Mouse (Mus musculus) MEL (cell line): ENCODE data around the gene Ppp4r2. TPM values are rescaled to one million over a fixed set of nuclear protein-coding genes. Genes with fewer than 3 reads are reported as not detected.

Experiments
- DNase-seq: peaks from one replicate; pipeline ENCODE4 v3.0.0; 2011; ENCODE audit warnings: low read depth, low spot score
- H3K27ac ChIP-seq: 2 replicates; pipeline ENCODE4 v1.5.1; 2012; ENCODE audit warnings: low read depth, mild to moderate bottlenecking, control low read depth, low read length, moderate library complexity; ENCODE audit not compliant: control insufficient read depth
- H3K27me3 ChIP-seq, 2 experiments: fragments of 150-350 bp in 1 of 2; sonication (generic) in 1 of 2; 2 replicates each; pipeline ENCODE4 v1.6.1; 2012; ENCODE audit warnings: low read length in 2 of 2, mild to moderate bottlenecking in 2 of 2, improper control_type of control experiment in 1 of 2, moderate library complexity in 1 of 2; ENCODE audit not compliant: insufficient read depth in 2 of 2, control insufficient read depth in 1 of 2
- H3K36me3 ChIP-seq, 2 experiments: 2 replicates each; pipeline ENCODE4 v1.6.1; 2012 to 2014; ENCODE audit warnings: low read length in 2 of 2, improper control_type of control experiment in 1 of 2, inconsistent platforms in 1 of 2, mild to moderate bottlenecking in 1 of 2; ENCODE audit not compliant: insufficient read depth in 2 of 2, control insufficient read depth in 1 of 2
- H3K4me1 ChIP-seq, 2 experiments: fragments of 150-350 bp in 1 of 2; sonication (generic) in 1 of 2; 2 replicates each; pipeline ENCODE4 v1.6.1; 2012; ENCODE audit warnings: low read length in 2 of 2, improper control_type of control experiment in 1 of 2, mild to moderate bottlenecking in 1 of 2; ENCODE audit not compliant: insufficient read depth in 2 of 2, control insufficient read depth in 1 of 2
- H3K4me3 ChIP-seq, 2 experiments: fragments of 150-350 bp in 1 of 2; sonication (generic) in 1 of 2; 2 replicates each; pipeline ENCODE4 v1.5.1; 2012; ENCODE audit warnings: low read depth in 2 of 2, low read length in 2 of 2, mild to moderate bottlenecking in 2 of 2, moderate library complexity in 2 of 2, control low read depth in 1 of 2, improper control_type of control experiment in 1 of 2; ENCODE audit not compliant: control insufficient read depth in 1 of 2, insufficient read depth in 1 of 2
- H3K79me2 ChIP-seq: 2 replicates; pipeline ENCODE4 v1.6.1; 2012; ENCODE audit warnings: mild to moderate bottlenecking, low read length, moderate library complexity; ENCODE audit not compliant: control insufficient read depth, poor library complexity, insufficient read depth
- H3K9ac ChIP-seq: 2 replicates; pipeline ENCODE4 v1.6.1; 2012; ENCODE audit warnings: low read depth, mild to moderate bottlenecking, control low read depth, low read length, moderate library complexity; ENCODE audit not compliant: control insufficient read depth, poor library complexity, severe bottlenecking
- H3K9me3 ChIP-seq: fragments of 150-350 bp; sonication (generic); replicated peaks from 2 replicates; pipeline ENCODE4 v1.6.1; 2012; ENCODE audit warnings: mild to moderate bottlenecking, low read length, improper control_type of control experiment, moderate library complexity; ENCODE audit not compliant: insufficient read depth
- BHLHE40 ChIP-seq: IDR thresholded peaks from 2 replicates; pipeline ENCODE4 v1.6.1; 2012; ENCODE audit warnings: low read depth, mild to moderate bottlenecking, inconsistent platforms, low read length, improper control_type of control experiment, borderline replicate concordance
- CHD1 ChIP-seq: IDR thresholded peaks from 2 replicates; pipeline ENCODE4 v1.6.1; 2012; ENCODE audit warnings: low read depth, mild to moderate bottlenecking, inconsistent platforms, low read length, improper control_type of control experiment
- CHD2 ChIP-seq: IDR thresholded peaks from 2 replicates; pipeline ENCODE4 v1.6.1; 2011; ENCODE audit warnings: low read length, improper control_type of control experiment
- CTCF ChIP-seq, 3 experiments: IDR thresholded peaks in 2 of 3; conservative IDR thresholded peaks in 1 of 3; 2 replicates each; pipeline ENCODE4 v1.5.1; 2011 to 2012; ENCODE audit warnings: low read length in 3 of 3, low read depth in 2 of 3, mild to moderate bottlenecking in 2 of 3, improper control_type of control experiment in 1 of 3, inconsistent platforms in 1 of 3, mixed read lengths in 1 of 3, moderate library complexity in 1 of 3; ENCODE audit not compliant: control insufficient read depth in 1 of 3, insufficient read depth in 1 of 3, poor library complexity in 1 of 3, severe bottlenecking in 1 of 3
- EP300 ChIP-seq, 2 experiments: IDR thresholded peaks; 2 replicates each; pipeline ENCODE4 v1.6.1; 2011; ENCODE audit warnings: improper control_type of control experiment in 2 of 2, low read length in 2 of 2, low read depth in 1 of 2, mild to moderate bottlenecking in 1 of 2
- ETS1 ChIP-seq: IDR thresholded peaks from 2 replicates; pipeline ENCODE4 v1.6.1; 2012; ENCODE audit warnings: low read depth, mild to moderate bottlenecking, inconsistent platforms, low read length, improper control_type of control experiment, moderate library complexity
- HCFC1 ChIP-seq: IDR thresholded peaks from 2 replicates; pipeline ENCODE4 v1.6.1; 2012; ENCODE audit warnings: low read depth, mild to moderate bottlenecking, inconsistent platforms, low read length, improper control_type of control experiment, moderate library complexity
- JUND ChIP-seq: IDR thresholded peaks from 2 replicates; pipeline ENCODE4 v1.6.1; 2011; ENCODE audit warnings: low read depth, mild to moderate bottlenecking, improper control_type of control experiment, low read length
- MAZ ChIP-seq: IDR thresholded peaks from 2 replicates; pipeline ENCODE4 v1.6.1; 2012; ENCODE audit warnings: low read depth, mild to moderate bottlenecking, inconsistent platforms, low read length, improper control_type of control experiment
- MXI1 ChIP-seq: IDR thresholded peaks from 2 replicates; pipeline ENCODE4 v1.6.1; 2011; ENCODE audit warnings: mild to moderate bottlenecking, low read depth, low read length, improper control_type of control experiment
- MYB ChIP-seq: IDR thresholded peaks from 2 replicates; pipeline ENCODE4 v1.6.1; 2011; ENCODE audit warnings: mild to moderate bottlenecking, low read depth, low read length, improper control_type of control experiment
- MYC ChIP-seq: IDR thresholded peaks from 2 replicates; pipeline ENCODE4 v1.6.1; 2011; ENCODE audit warnings: low read depth, mild to moderate bottlenecking, low read length, improper control_type of control experiment, moderate library complexity
- NELFE ChIP-seq: IDR thresholded peaks from 2 replicates; pipeline ENCODE4 v1.6.1; 2011; ENCODE audit warnings: low read depth, low read length, improper control_type of control experiment
- NRF1 ChIP-seq: IDR thresholded peaks from 2 replicates; pipeline ENCODE4 v1.6.1; 2014; ENCODE audit warnings: low read depth, mild to moderate bottlenecking, inconsistent platforms, low read length, improper control_type of control experiment, moderate library complexity; ENCODE audit not compliant: poor library complexity, insufficient read depth, severe bottlenecking
- POLR2A ChIP-seq, 2 experiments: IDR thresholded peaks; 2 replicates each; pipeline ENCODE4 v1.6.1; 2011 to 2012; ENCODE audit warnings: low read length in 2 of 2, mild to moderate bottlenecking in 2 of 2, control low read depth in 1 of 2, improper control_type of control experiment in 1 of 2, low read depth in 1 of 2, moderate library complexity in 1 of 2; ENCODE audit not compliant: control insufficient read depth in 1 of 2, insufficient read depth in 1 of 2, poor library complexity in 1 of 2
- POLR2AphosphoS2 ChIP-seq: IDR thresholded peaks from 2 replicates; pipeline ENCODE4 v1.6.1; 2011; ENCODE audit warnings: low read length, improper control_type of control experiment
- POLR2AphosphoS5 ChIP-seq: IDR thresholded peaks from 2 replicates; pipeline ENCODE4 v1.6.1; 2012; ENCODE audit warnings: low read depth, borderline replicate concordance, mild to moderate bottlenecking, inconsistent platforms, low read length, moderate library complexity, mixed read lengths
- RAD21 ChIP-seq: IDR thresholded peaks from 2 replicates; pipeline ENCODE4 v1.6.1; 2011; ENCODE audit warnings: mild to moderate bottlenecking, low read depth, low read length, improper control_type of control experiment
- TBP ChIP-seq: IDR thresholded peaks from 2 replicates; pipeline ENCODE4 v1.8.0; 2011; ENCODE audit warnings: low read depth, low read length, improper control_type of control experiment
- TCF12 ChIP-seq: IDR thresholded peaks from 2 replicates; pipeline ENCODE4 v1.6.1; 2014; ENCODE audit warnings: low read depth, mild to moderate bottlenecking, inconsistent platforms, low read length, improper control_type of control experiment, moderate library complexity
- UBTF ChIP-seq: IDR thresholded peaks from 2 replicates; pipeline ENCODE4 v1.6.1; 2012; ENCODE audit warnings: low read depth, mild to moderate bottlenecking, inconsistent platforms, low read length, improper control_type of control experiment, moderate library complexity, borderline replicate concordance; ENCODE audit not compliant: insufficient read depth
- ZC3H11A ChIP-seq: IDR thresholded peaks from 2 replicates; pipeline ENCODE4 v1.6.1; 2012; ENCODE audit warnings: low read depth, mild to moderate bottlenecking, inconsistent platforms, low read length, improper control_type of control experiment
- ZNF384 ChIP-seq: IDR thresholded peaks from 2 replicates; pipeline ENCODE4 v1.6.1; 2012; ENCODE audit warnings: low read depth, mild to moderate bottlenecking, inconsistent platforms, low read length, improper control_type of control experiment
- polyA plus RNA-seq, 2 experiments: library from polyadenylated mRNA; stranded (reverse) in 1 of 2; unstranded in 1 of 2; fragments of >175 nt in 1 of 2; fragments of >200 nt in 1 of 2; gene quantifications; 2 replicates each; pipeline versions ENCODE4 v1.2.1 to v1.2.4; 2012; ENCODE audit warnings: low replicate concordance in 2 of 2, low read depth in 1 of 2; ENCODE audit not compliant: insufficient read length in 2 of 2, insufficient read depth in 1 of 2, missing spikeins in 1 of 2
- total RNA-seq: library from RNA; depleted of rRNA; stranded (reverse); fragments of 300-350 nt; gene quantifications from 2 replicates; pipeline ENCODE4 v1.2.3, GENCODE M21; 2012; rRNA removed

The Ppp4r2 gene
- total RNA-seq: 55.6 and 57.1 TPM in 2 replicates
- 10 to 100 TPM in 1 of 2 experiments, not detected in 1; 61.4 TPM for polyA plus RNA-seq

DNA sequence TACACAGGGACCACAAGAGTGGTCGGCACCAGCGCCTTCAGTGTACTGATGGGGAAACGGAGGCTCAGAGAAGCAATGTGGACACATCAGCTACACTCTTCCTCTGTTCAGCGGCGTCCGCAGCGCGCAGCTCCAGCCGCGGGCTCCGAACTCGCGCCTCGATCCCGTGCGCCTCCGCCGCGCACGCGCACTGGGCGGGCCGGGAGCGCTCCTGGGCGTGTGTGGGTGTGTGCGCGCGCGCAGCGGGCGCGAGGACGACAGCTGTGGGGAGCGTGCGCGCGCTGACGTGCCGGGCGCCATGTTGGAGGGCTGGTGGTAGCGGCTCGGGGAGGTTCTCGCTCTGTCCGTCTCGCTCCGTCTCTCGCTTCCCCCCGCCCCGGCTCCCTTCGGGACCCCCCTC lies at the start of gene Ppp4r2:
Ppp4r2 (plus strand) TSS at position 268 of the 400 bp plus-strand sequence.
- DNase-seq: peak; percentile 91
- Histone ChIP-seq H3K79me2 (peaks cover 37% of the 10 kb centered on the region), H3K36me3 (peaks cover 26 to 33% of the 10 kb centered on the region in 2 experiments), H3K4me1 (peaks cover 0 to 20% of the 10 kb centered on the region in 2 experiments; a peak in 2 of 4 replicates), H3K4me3 (peak within 1 kb of the TSS; percentile 94 to 100), H3K27ac (peak within 1 kb of the TSS; percentile 78), H3K27me3 (no peaks in the 10 kb centered on the region), H3K9me3 (no peaks in the 10 kb centered on the region), H3K9ac (peak within 1 kb of the TSS; percentile 99)
- TF ChIP-seq MYB: no peak
- TF ChIP-seq POLR2AphosphoS5: no peak
- TF ChIP-seq NELFE: 0 out of 2 replicates have a peak, but pooled peaks have one; percentile 29
- TF ChIP-seq ZNF384: no peak
- peak; percentile 61 for TF ChIP-seq MXI1
- TF ChIP-seq NRF1: peak; percentile 86
- peak; percentile 35; the same call in 1 of the 2 replicates for TF ChIP-seq TBP
- TF ChIP-seq POLR2A (IDR thresholded peaks at IDR 0.05; ENCODE audit: control insufficient read depth in 1 of 2, insufficient read depth in 1 of 2, low read depth in 1 of 2, low read length in 2 of 2, poor library complexity in 1 of 2): peak in 1 of 2 experiments; percentile 49; a peak in 1 of 4 replicates
- TF ChIP-seq BHLHE40: no peak; the same call in 1 of the 2 replicates
- TF ChIP-seq ETS1: no peak
- 0 out of 2 replicates have a peak, but pooled peaks have one; percentile 19 for TF ChIP-seq HCFC1

DNA sequence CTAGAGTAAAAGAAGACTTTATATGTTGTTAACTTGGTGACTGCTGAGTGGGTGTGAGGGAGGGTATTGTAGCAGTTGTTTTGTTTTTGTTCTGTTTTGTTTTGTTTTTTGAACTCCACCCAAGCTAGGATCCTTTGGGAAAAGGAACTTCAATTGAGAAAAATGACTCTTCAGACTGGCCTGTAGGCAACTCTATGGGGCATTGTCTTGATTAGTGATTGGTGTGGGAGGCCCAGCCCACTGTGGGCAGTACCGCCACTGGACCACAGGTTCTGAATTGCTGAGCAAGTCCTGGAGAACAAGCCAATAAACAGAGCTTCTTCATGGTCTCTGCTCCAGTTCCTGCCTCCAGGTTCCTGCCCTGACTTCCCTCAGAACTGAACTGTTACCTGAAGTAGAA lies 45.7 kb upstream of the Ppp4r2 start:
- H3K27ac ChIP-seq: no peak overlapping the region
- H3K9me3 ChIP-seq: no peaks in the 10 kb centered on the region
- H3K4me1 ChIP-seq: no peaks in the 10 kb centered on the region
- H3K9ac ChIP-seq: no peak overlapping the region
- no peaks in the 10 kb centered on the region for H3K79me2 ChIP-seq
- H3K36me3 ChIP-seq: no peaks in the 10 kb centered on the region
- no peak overlapping the region for H3K4me3 ChIP-seq
- no peak for DNase-seq
- TF ChIP-seq JUND (no peak), TCF12 (no peak)
- H3K27me3 ChIP-seq: no peaks in the 10 kb centered on the region

DNA sequence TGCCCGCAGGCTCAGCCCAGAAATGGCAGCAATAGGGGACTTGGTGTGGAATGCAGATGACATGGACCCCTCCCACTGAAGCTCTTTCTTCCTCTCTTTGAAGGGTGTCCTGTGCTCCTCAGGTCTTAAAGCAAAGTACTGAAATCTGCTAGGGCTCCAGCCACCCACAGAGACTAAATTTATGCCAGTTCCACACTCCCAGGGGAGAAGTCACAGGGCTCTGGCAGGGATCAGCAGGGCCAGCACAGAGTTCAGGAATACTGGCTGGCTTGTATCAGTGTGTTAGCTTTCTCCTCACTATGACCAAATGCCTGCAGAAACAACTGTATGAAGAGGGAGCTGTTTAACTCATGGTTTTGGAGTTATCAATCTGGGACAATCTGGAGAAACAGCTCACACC lies 44.3 kb upstream of the Ppp4r2 start:
- Histone ChIP-seq H3K27ac (no peak overlapping the region), H3K79me2 (no peaks in the 10 kb centered on the region), H3K9me3 (no peaks in the 10 kb centered on the region), H3K27me3 (no peaks in the 10 kb centered on the region), H3K9ac (no peak overlapping the region), H3K4me3 (no peak overlapping the region), H3K36me3 (no peaks in the 10 kb centered on the region), H3K4me1 (no peaks in the 10 kb centered on the region)
- no peak for DNase-seq
- TF ChIP-seq POLR2AphosphoS2: no peak
- TF ChIP-seq POLR2AphosphoS5: no peak
- no peak for TF ChIP-seq MAZ
- TF ChIP-seq ETS1: no peak
- no peak for TF ChIP-seq CTCF (IDR thresholded peaks at IDR 0.05 in 2 of 3, conservative IDR thresholded peaks at IDR 0.05 in 1 of 3; ENCODE audit: control insufficient read depth in 1 of 3, insufficient read depth in 1 of 3, low read depth in 2 of 3, low read length in 3 of 3, poor library complexity in 1 of 3, severe bottlenecking in 1 of 3)
- no peak for TF ChIP-seq UBTF
- no peak for TF ChIP-seq MYC
- no peak for TF ChIP-seq EP300 (IDR thresholded peaks at IDR 0.05; ENCODE audit: low read depth in 1 of 2, low read length in 2 of 2)
- TF ChIP-seq RAD21: no peak
- no peak for TF ChIP-seq ZC3H11A
- TF ChIP-seq CHD2: no peak
- TF ChIP-seq CHD1: no peak
- no peak for TF ChIP-seq TBP
